Mouse (Mus musculus): Measurements from ENCODE around the gene Ndn. TPM values are rescaled to one million over a fixed set of nuclear protein-coding genes. Genes with fewer than 3 reads are reported as not detected.

The Ndn gene
- polyA plus RNA-seq (2012; rRNA removed): 25.3 and 26.3 TPM in 2 replicates

DNA sequence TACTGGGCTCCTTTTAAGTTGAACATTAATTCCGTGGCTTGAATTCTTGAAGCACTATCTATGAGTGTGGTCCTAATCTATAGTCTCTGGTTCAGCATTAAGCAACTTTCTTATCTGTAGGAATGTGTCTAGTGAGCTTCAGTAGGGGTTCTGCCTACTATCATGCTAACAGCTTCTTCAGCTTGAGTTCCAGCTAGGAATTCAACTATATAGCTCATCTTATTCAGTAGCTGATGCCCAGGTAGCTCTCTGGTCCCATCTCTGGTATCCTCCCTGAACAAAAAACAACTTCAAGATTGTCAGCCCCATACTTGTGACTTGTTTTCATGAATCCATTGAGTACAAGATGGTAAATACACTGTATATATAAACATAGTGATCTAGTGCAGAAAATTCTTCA lies at the start of gene Ndn:
Ndn (plus strand) TSS at position 301 of the 400 bp plus-strand sequence.
- no peak for DNase-seq (ENCODE audit: low spot score)

- DNase-seq (ENCODE audit: low spot score): no peak
These were observed 43.9 kb upstream of the Ndn start for GRCm38 (mm10) chr7:62302451-62302850.

GRCm38 (mm10) chr7:62306896-62307614 lies 39.3 kb upstream of the Ndn start:
- DNase-seq (ENCODE audit: low spot score): no peak

GRCm38 (mm10) chr7:62316793-62317192 lies 29.6 kb upstream of the Ndn start:
- no peak for DNase-seq (ENCODE audit: low spot score)

GRCm38 (mm10) chr7:62345411-62345810 lies 958 bp upstream of the Ndn start:
- DNase-seq (ENCODE audit: low spot score): no peak

GRCm38 (mm10) chr7:62348106-62348803 lies 1.9 kb downstream of the Ndn start:
- DNase-seq (ENCODE audit: low spot score): peak; percentile 28

- DNase-seq (ENCODE audit: low spot score): no peak
These were observed 2.4 kb downstream of the Ndn start for GRCm38 (mm10) chr7:62348804-62349190.

DNA sequence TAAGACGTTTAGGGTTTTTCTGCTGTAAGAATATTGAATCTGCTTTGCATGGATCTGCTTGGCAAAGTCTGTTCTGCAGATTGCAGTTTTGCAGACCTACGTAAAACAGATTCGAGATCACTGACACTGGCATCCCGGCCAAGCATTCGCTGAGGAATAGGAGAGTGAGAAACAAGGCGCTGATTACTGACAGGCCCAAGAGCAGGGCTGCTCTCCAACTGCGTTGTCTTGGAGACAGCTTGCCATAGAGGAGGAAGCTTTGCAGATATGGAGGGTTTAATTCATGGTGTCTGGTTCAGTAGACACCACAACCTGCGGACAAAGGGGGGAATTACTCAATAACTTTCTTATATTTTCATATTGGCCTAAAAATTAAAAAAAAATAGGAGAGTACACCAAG lies 4.9 kb downstream of the Ndn start:
- no peak for DNase-seq (ENCODE audit: low spot score)

- DNase-seq (ENCODE audit: low spot score): no peak
These were observed 18.8 kb downstream of the Ndn start for GRCm38 (mm10) chr7:62365039-62365636.

- no peak for DNase-seq (ENCODE audit: low spot score)
These were observed 20.4 kb downstream of the Ndn start for GRCm38 (mm10) chr7:62366730-62367129.

- DNase-seq (ENCODE audit: low spot score): no peak
These were observed 29.3 kb downstream of the Ndn start for GRCm38 (mm10) chr7:62375658-62376057.

DNA sequence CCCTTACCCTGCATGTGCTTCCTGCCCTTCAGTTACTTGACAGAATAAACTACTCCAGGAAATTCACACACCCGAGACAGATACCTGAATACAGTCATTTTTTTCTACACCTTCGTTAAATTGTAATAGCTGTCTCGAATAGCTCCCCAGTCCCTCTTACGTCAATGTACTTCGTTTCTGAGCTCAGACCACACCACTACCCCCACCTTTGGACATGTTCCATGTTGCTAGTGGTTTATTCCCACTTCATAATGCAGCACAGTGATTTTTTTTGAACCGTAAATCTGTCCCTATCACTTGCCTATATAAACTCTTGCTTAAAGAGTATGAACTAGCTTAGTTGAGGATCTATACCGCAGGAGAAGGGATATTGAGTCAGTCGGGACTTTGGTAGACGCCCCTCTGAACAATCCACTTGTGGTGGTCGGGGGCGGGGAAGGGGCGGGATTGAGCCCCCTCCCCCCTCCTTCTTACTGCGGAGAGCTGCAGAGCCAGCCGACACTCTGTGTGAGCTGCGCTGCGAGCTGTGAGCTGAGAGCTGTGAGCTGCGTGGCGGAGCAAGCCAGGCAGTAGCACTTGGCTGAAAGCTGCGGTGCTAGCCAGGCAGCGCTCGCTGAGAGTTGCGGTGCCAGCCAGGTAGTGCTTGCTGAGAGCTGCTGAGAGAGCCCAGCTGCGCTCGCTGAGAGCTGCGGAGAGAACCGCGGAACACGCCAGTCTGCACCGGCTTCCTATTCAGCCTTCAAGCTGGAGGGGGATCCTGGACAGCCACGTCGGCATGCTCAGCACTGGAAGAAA lies 30.3 kb downstream of the Ndn start, which contains the start of gene Magel2:
Magel2 (plus strand) TSS at position 501 of the 795 bp plus-strand sequence.
- no peak for DNase-seq (ENCODE audit: low spot score)

- DNase-seq (ENCODE audit: low spot score): no peak
These were observed 30.9 kb downstream of the Ndn start for GRCm38 (mm10) chr7:62377313-62377712.

- no peak for DNase-seq (ENCODE audit: low spot score)
These were observed 32.2 kb downstream of the Ndn start for GRCm38 (mm10) chr7:62378529-62378928.

DNA sequence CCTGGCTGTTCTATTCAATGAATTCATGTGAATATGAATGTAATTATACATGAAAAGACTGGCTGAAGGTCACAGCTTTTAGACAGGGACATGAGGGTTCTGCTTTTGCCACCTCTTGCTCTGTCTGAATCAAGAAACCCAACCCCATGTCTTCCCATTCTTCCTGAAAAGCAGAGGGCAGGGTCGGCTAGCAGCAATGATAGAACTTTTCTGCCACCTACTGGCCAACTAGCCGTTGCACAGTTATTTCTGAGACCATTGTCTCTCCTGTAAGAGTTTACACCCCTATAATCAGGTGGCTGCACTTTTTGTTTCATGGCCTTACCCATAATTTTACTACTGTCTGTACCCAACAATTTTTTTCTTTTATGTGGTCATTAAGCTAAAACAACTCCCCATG lies 36.0 kb downstream of the Ndn start:
- no peak for DNase-seq (ENCODE audit: low spot score)

- DNase-seq (ENCODE audit: low spot score): no peak
These were observed 41.9 kb downstream of the Ndn start for GRCm38 (mm10) chr7:62388291-62388690.

DNA sequence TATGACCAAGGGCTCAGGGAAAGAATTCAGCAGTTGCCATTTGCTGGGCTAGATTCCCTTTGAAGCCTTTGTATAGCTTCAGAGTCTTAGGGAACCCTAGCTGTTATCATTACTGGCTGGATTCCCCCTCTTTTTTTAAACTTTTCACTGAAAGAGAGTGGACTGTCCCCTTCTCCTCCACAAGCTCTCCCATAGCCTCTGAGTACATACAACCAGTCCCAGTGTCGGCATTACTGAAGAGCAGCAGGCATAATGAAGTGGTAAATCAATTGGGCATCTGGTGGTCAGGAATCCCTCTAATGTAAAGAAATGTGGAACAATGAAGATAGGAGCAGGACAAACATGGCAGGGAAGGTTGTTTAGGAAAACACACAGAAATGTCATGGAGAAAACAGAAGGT lies 45.8 kb downstream of the Ndn start:
- no peak for DNase-seq (ENCODE audit: low spot score)

Other genes with a start within 250 kb of the Ndn start
- not detected in 2 replicates for gene Magel2, start 30.4 kb downstream of the Ndn start, polyA plus RNA-seq (2012; rRNA removed)
- 2.7 and 3.3 TPM in 2 replicates for gene Mkrn3, start 73.6 kb downstream of the Ndn start, polyA plus RNA-seq (2012; rRNA removed)
- gene Peg12, start 117.9 kb downstream of the Ndn start, polyA plus RNA-seq (2012; rRNA removed): 1.2 and 1.6 TPM in 2 replicates